Mouse (Mus musculus) bone marrow, adult 2 months (tissue): Measurements from ENCODE around the gene Klhl7.

Source experiments
- CTCF ChIP-seq: fragments of 200-500 bp; IDR thresholded peaks from 2 replicates; pipeline ENCODE4 v1.5.1; 2011; ENCODE audit warnings: low read length, control low read depth; ENCODE audit not compliant: control insufficient read depth, insufficient read depth
- POLR2A ChIP-seq: fragments of 200-500 bp; IDR thresholded peaks from 2 replicates; pipeline ENCODE4 v1.6.1; 2011; ENCODE audit warnings: low read depth, mild to moderate bottlenecking, control low read depth, low read length, borderline replicate concordance; ENCODE audit not compliant: control insufficient read depth

GRCm38 (mm10) chr5:24202492-24202891 is 102.1 kb downstream of the Klhl7 start:
- TF ChIP-seq CTCF (no peak), POLR2A (no peak)
